Mouse (Mus musculus) megakaryocyte, embryonic 14.5 days (primary cell): ENCODE data around the gene Gramd1a.

Source experiments
- FLI1 ChIP-seq: IDR thresholded peaks from 2 replicates; pipeline ENCODE4 v1.6.1; 2012; ENCODE audit warnings: low read length, inconsistent platforms, mixed read lengths
- GATA1 ChIP-seq: IDR thresholded peaks from 3 replicates; pipeline ENCODE4 v1.6.1; 2012; ENCODE audit warnings: mixed read lengths, low read length, inconsistent platforms, borderline replicate concordance

DNA sequence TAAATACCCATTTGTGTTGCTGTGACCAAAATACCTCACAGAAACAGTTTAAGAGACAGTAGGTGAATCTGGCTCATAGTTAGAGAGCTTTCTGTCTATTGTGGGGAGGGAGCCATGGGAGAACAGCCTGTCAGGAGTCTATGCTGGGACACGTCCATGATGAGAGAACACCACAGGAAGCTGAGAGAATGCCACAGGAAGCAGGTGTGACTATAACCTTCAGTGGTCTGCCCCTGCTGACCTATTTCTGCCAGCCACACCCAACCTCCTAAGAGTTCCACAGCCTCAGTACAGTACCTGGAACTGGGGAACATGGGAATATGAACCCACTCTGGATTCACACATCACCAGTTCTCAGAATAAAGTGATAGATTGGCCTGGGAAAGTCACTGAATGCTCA, 9.1 kb upstream of the Gramd1a start:
- TF ChIP-seq GATA1, result no peak
- no peak for TF ChIP-seq FLI1
